8 mouse cellular contexts compared by ENCODE assay signal in the genomic region with DNA sequence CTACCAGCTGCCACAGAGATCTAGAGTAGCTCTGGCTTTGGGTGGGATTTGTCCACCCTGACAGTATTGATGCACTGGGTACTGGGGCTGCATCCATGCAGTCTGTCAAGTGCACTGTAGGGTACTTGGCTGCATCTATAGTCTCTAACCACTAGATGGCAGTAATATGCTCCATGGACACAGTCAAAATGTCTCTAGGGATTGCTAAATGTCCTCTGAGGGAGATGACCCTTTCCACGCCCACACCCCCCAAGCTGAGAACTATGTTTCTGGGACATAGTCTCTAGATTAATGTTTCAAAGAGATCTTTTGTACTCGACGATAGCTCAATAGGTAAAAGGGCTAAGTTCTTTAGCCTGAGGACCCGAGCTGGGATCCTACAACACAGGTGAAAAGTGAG. TPM values are rescaled to one million over a fixed set of nuclear protein-coding genes. Genes with fewer than 3 reads are reported as not detected.
DNase-seq lines count a peak whose midpoint lies in the region; ATAC-seq and TF ChIP-seq lines count a peak whose summit lies in the region.
"Had no signal": no experiment of that assay in that cellular context is flagged by ENCODE, and none has a peak within 500 bp of the region (broad histone marks: within the 10 kb centered on the region; RNA-seq: fewer than 3 reads in every experiment).

No protein-coding gene starts in this region.

- no peaks in the 10 kb centered on the region for H3K27me3 ChIP-seq in embryonic facial prominence, embryonic 14.5 days (replicated peaks; ENCODE audit: control insufficient read depth, insufficient read depth, low read length)
- H3K27me3 ChIP-seq: neural tube, embryonic 13.5 days had no signal

- TF ChIP-seq CTCF in layer of hippocampus, adult 2 months (conservative IDR thresholded peaks at IDR 0.05), result peak; percentile 80

- H3K4me1 ChIP-seq in embryonic facial prominence, embryonic 14.5 days (ENCODE audit: control insufficient read depth, insufficient read depth, low read length), result no peaks in the 10 kb centered on the region
- H3K4me1 ChIP-seq: neural tube, embryonic 13.5 days had no signal

- no peak for DNase-seq in layer of hippocampus, adult 2 months (ENCODE audit: low spot score in 2 of 2)
- DNase-seq in layer of hippocampus, postnatal 10 days (ENCODE audit: low spot score in 2 of 2), result no peak
- peak; percentile 66 for DNase-seq in R1 (ENCODE audit: low read depth, low spot score)
- DNase-seq in embryonic facial prominence, embryonic 14.5 days (ENCODE audit: low spot score), result peak; percentile 32
- peak; percentile 54 for DNase-seq in lung, postnatal 36 days
- no peak for DNase-seq in spleen, postnatal 14 days (ENCODE audit: low spot score in 2 of 2)
- DNase-seq in spleen, adult 18-20 months, result no peak

- peaks cover 11% of the 10 kb centered on the region for H3K9me3 ChIP-seq in embryonic facial prominence, embryonic 14.5 days (ENCODE audit: control insufficient read depth, low read length)

- H3K4me3 ChIP-seq in layer of hippocampus, adult 2 months, result no peak overlapping the region
- no peak overlapping the region for H3K4me3 ChIP-seq in embryonic facial prominence, embryonic 14.5 days (ENCODE audit: low read depth, low read length)
- H3K4me3 ChIP-seq: neural tube, embryonic 13.5 days had no signal

- no peaks in the 10 kb centered on the region for H3K36me3 ChIP-seq in embryonic facial prominence, embryonic 14.5 days (ENCODE audit: control insufficient read depth, insufficient read depth, low read length)
- H3K36me3 ChIP-seq: neural tube, embryonic 13.5 days had no signal

- 41% methylated on average over 4 of the region's 4 CpGs for WGBS in embryonic facial prominence, embryonic 14.5 days

- H3K27ac ChIP-seq in layer of hippocampus, adult 2 months, result no peak overlapping the region
- H3K27ac ChIP-seq in embryonic facial prominence, embryonic 14.5 days (replicated peaks; ENCODE audit: low read depth, low read length), result no peak overlapping the region
- H3K27ac ChIP-seq: neural tube, embryonic 13.5 days had no signal

- no peak overlapping the region for H3K4me2 ChIP-seq in embryonic facial prominence, embryonic 14.5 days (ENCODE audit: low read depth, low read length)
- H3K4me2 ChIP-seq: neural tube, embryonic 13.5 days had no signal

- no peak overlapping the region for H3K9ac ChIP-seq in embryonic facial prominence, embryonic 14.5 days (ENCODE audit: low read depth, low read length)
- H3K9ac ChIP-seq: neural tube, embryonic 13.5 days had no signal

- ATAC-seq in embryonic facial prominence, embryonic 14.5 days (ENCODE audit: low read depth), result no peak

RNA-seq across cellular contexts. Expression of gene Adamts2, which starts 42.8 kb away (rescaled TPM):
- total RNA-seq in layer of hippocampus, adult 2 months (2021), result 10 to 100 TPM; 14.5 to 15.4 TPM
- 1 to 10 TPM; 7.7 to 9.6 TPM for total RNA-seq in layer of hippocampus, postnatal 10 days (2021)
- polyA plus RNA-seq in embryonic facial prominence, embryonic 14.5 days (2014; fragmentation: Nextera tagmentation; extraction: Ambion mirVana), result 24.6 and 25.7 TPM in 2 replicates

Comparison
In these comparisons a context has a peak if more than half of its experiments do, and no peak if none do; other contexts are left out.
1. DNase-seq: peak in R1 (single experiment), embryonic facial prominence, embryonic 14.5 days (single experiment) and lung, postnatal 36 days (single experiment); none in layer of hippocampus, adult 2 months (0 of 2), layer of hippocampus, postnatal 10 days (0 of 2), spleen, postnatal 14 days (0 of 2) and spleen, adult 18-20 months (0 of 2).